Mouse (Mus musculus) embryonic fibroblast, embryonic 13.5 days (primary cell): Measurements from ENCODE around the gene Fscn1.

Experiments
- CTCF ChIP-seq: IDR thresholded peaks from 2 replicates; pipeline ENCODE4 v1.5.1; 2011; ENCODE audit warnings: mild to moderate bottlenecking, control low read depth, low read length, moderate library complexity, borderline replicate concordance; ENCODE audit not compliant: insufficient read depth
- POLR2A ChIP-seq: IDR thresholded peaks from 2 replicates; pipeline ENCODE4 v1.6.1; 2011; ENCODE audit warnings: low read depth, mild to moderate bottlenecking, control low read depth, low read length, moderate library complexity

DNA sequence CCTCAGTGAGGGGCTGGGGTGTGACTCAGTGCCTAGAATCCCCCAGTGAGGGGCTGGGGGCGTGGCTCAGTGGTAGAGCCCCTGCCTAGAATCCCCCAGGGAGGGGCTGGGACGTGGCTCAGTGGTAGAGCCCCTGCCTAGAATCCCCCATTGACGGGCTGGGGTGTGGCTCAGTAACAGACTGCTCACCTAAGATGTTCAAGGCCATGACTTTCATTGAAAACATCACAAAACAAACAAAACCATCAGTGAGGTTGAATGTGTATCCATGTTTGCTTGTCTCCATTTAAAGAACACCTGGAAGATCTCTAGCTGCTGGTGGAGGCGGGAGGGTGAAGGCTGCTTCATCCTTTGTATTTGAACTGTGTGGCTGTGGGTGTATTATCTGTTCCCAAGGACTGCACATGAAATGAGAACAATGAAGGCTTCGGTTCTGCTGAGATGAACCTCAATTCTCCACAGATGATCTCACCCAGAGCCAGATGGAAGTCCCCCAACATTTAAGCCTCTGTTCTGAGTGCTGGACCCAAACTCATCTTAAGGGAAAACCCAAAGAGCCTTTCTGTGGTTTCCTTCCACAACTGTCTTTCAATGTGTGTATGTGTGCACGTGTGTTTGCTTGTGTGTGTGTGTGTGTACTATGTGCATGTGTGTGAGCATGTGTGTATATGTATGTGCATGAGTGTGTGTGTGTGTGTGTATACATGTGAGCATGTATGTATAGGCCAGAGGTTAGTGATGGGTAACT, 3.0 kb upstream of the Fscn1 start:
- TF ChIP-seq POLR2A (no peak), CTCF (no peak)
